In genomic region chr7:111658579-111658978, GRCm38 (mm10) we compare ENCODE assay signal across 21 mouse cellular contexts.
DNase-seq lines count a peak whose midpoint lies in the region; ATAC-seq and TF ChIP-seq lines count a peak whose summit lies in the region.
"Had no signal": no experiment of that assay in that cellular context is flagged by ENCODE, and none has a peak within 500 bp of the region (broad histone marks: within the 10 kb centered on the region; RNA-seq: fewer than 3 reads in every experiment).

No protein-coding gene starts in this region.

- ATAC-seq in forebrain, postnatal 0 days = peak; percentile 59; the same call in 1 of the 2 replicates
- ATAC-seq in forebrain, embryonic 15.5 days (replicated peaks) = no peak
- 0 out of 2 replicates have a peak, but pooled peaks have one; percentile 34 for ATAC-seq in limb, embryonic 14.5 days (ENCODE audit: low FRiP score, low read depth)
- ATAC-seq in stomach, postnatal 0 days (ENCODE audit: low FRiP score, low TSS enrichment) = no peak
- ATAC-seq: forebrain, embryonic 14.5 days; hindbrain, postnatal 0 days had no signal

- no peak for TF ChIP-seq CTCF in forebrain, postnatal 0 days (IDR thresholded peaks at IDR 0.05; ENCODE audit: low read depth)
- TF ChIP-seq CTCF in brain, embryonic 14.5 days (IDR thresholded peaks at IDR 0.05; ENCODE audit: borderline replicate concordance, extremely low read depth, insufficient read depth, insufficient read length) = no peak
- TF ChIP-seq CTCF in stomach, postnatal 0 days (IDR thresholded peaks at IDR 0.05; ENCODE audit: low read depth) = no peak

- no peak overlapping the region for H3K4me3 ChIP-seq in forebrain, postnatal 0 days (ENCODE audit: low read depth, low read length)
- H3K4me3 ChIP-seq in forebrain, embryonic 15.5 days = no peak overlapping the region
- H3K4me3 ChIP-seq in limb, embryonic 14.5 days (replicated peaks; ENCODE audit: low read length) = no peak overlapping the region
- no peak overlapping the region for H3K4me3 ChIP-seq in limb, embryonic 10.5 days
- H3K4me3 ChIP-seq in stomach, postnatal 0 days (ENCODE audit: low read depth, low read length) = no peak overlapping the region
- H3K4me3 ChIP-seq: embryonic facial prominence, embryonic 12.5 days; forebrain, embryonic 10.5 days; heart, embryonic 13.5 days; hindbrain, embryonic 13.5 days had no signal

- H3K27ac ChIP-seq in forebrain, postnatal 0 days (ENCODE audit: low read depth, low read length) = no peak overlapping the region
- H3K27ac ChIP-seq in forebrain, embryonic 15.5 days (replicated peaks) = no peak overlapping the region
- H3K27ac ChIP-seq in limb, embryonic 14.5 days (replicated peaks; ENCODE audit: low read depth, low read length) = no peak overlapping the region
- no peak overlapping the region for H3K27ac ChIP-seq in limb, embryonic 10.5 days
- no peak overlapping the region for H3K27ac ChIP-seq in stomach, postnatal 0 days (replicated peaks)
- H3K27ac ChIP-seq: embryonic facial prominence, embryonic 12.5 days; forebrain, embryonic 10.5 days; heart, embryonic 13.5 days; hindbrain, embryonic 13.5 days; hindbrain, postnatal 0 days had no signal

- H3K4me1 ChIP-seq in forebrain, postnatal 0 days (ENCODE audit: insufficient read depth) = peaks cover 2% of the 10 kb centered on the region; the same call in 1 of the 2 replicates
- no peaks in the 10 kb centered on the region for H3K4me1 ChIP-seq in forebrain, embryonic 15.5 days
- peaks cover 9% of the 10 kb centered on the region for H3K4me1 ChIP-seq in limb, embryonic 14.5 days (ENCODE audit: control insufficient read depth, insufficient read depth, low read length)
- peaks cover 6% of the 10 kb centered on the region; the same call in 1 of the 2 replicates for H3K4me1 ChIP-seq in limb, embryonic 10.5 days
- H3K4me1 ChIP-seq in stomach, postnatal 0 days (replicated peaks; ENCODE audit: control insufficient read depth, insufficient read depth) = peaks cover 7% of the 10 kb centered on the region
- H3K4me1 ChIP-seq: forebrain, embryonic 10.5 days had no signal

- H3K36me3 ChIP-seq in forebrain, postnatal 0 days (ENCODE audit: insufficient read depth) = no peaks in the 10 kb centered on the region
- no peaks in the 10 kb centered on the region for H3K36me3 ChIP-seq in forebrain, embryonic 15.5 days
- H3K36me3 ChIP-seq in limb, embryonic 14.5 days (ENCODE audit: control insufficient read depth, insufficient read depth, low read length) = no peaks in the 10 kb centered on the region
- H3K36me3 ChIP-seq in limb, embryonic 10.5 days = no peaks in the 10 kb centered on the region
- no peaks in the 10 kb centered on the region for H3K36me3 ChIP-seq in stomach, postnatal 0 days (ENCODE audit: control insufficient read depth, insufficient read depth, low read length)
- H3K36me3 ChIP-seq: embryonic facial prominence, embryonic 12.5 days; forebrain, embryonic 10.5 days; heart, embryonic 13.5 days; hindbrain, embryonic 13.5 days had no signal

- H3K9ac ChIP-seq in forebrain, postnatal 0 days = no peak overlapping the region
- H3K9ac ChIP-seq in forebrain, embryonic 15.5 days (replicated peaks) = no peak overlapping the region
- no peak overlapping the region for H3K9ac ChIP-seq in limb, embryonic 14.5 days (ENCODE audit: low read depth, low read length, severe bottlenecking)
- no peak overlapping the region for H3K9ac ChIP-seq in stomach, postnatal 0 days (ENCODE audit: low read length)
- H3K9ac ChIP-seq: embryonic facial prominence, embryonic 12.5 days; heart, embryonic 13.5 days; hindbrain, embryonic 13.5 days had no signal

- TF ChIP-seq POLR2A in limb, embryonic 14.5 days (IDR thresholded peaks at IDR 0.05; ENCODE audit: borderline replicate concordance, extremely low read depth, insufficient read depth, insufficient read length) = no peak
- TF ChIP-seq POLR2A in brain, embryonic 14.5 days (IDR thresholded peaks at IDR 0.05; ENCODE audit: borderline replicate concordance, extremely low read depth, insufficient read depth, insufficient read length, poor library complexity, severe bottlenecking) = no peak

- no peaks in the 10 kb centered on the region for H3K9me3 ChIP-seq in forebrain, postnatal 0 days (ENCODE audit: low read length)
- no peaks in the 10 kb centered on the region for H3K9me3 ChIP-seq in forebrain, embryonic 15.5 days
- no peaks in the 10 kb centered on the region for H3K9me3 ChIP-seq in limb, embryonic 14.5 days (ENCODE audit: control insufficient read depth, low read length)
- no peaks in the 10 kb centered on the region for H3K9me3 ChIP-seq in limb, embryonic 10.5 days (replicated peaks)
- no peaks in the 10 kb centered on the region for H3K9me3 ChIP-seq in stomach, postnatal 0 days (ENCODE audit: control insufficient read depth, low read length)
- H3K9me3 ChIP-seq: embryonic facial prominence, embryonic 12.5 days; forebrain, embryonic 10.5 days; heart, embryonic 13.5 days; hindbrain, embryonic 13.5 days had no signal

- H3K27me3 ChIP-seq in forebrain, postnatal 0 days (ENCODE audit: insufficient read depth, low read length) = no peaks in the 10 kb centered on the region
- H3K27me3 ChIP-seq in forebrain, embryonic 15.5 days = no peaks in the 10 kb centered on the region
- H3K27me3 ChIP-seq in limb, embryonic 14.5 days (ENCODE audit: control insufficient read depth, insufficient read depth, low read length) = no peaks in the 10 kb centered on the region
- H3K27me3 ChIP-seq in limb, embryonic 10.5 days (ENCODE audit: low read depth, poor library complexity, severe bottlenecking) = no peaks in the 10 kb centered on the region
- H3K27me3 ChIP-seq in stomach, postnatal 0 days (ENCODE audit: control insufficient read depth, insufficient read depth, low read length) = no peaks in the 10 kb centered on the region
- H3K27me3 ChIP-seq: embryonic facial prominence, embryonic 12.5 days; heart, embryonic 13.5 days; hindbrain, embryonic 13.5 days had no signal

- no peak overlapping the region for H3K4me2 ChIP-seq in forebrain, postnatal 0 days (ENCODE audit: low read depth)
- H3K4me2 ChIP-seq in forebrain, embryonic 15.5 days (replicated peaks) = no peak overlapping the region
- H3K4me2 ChIP-seq in limb, embryonic 14.5 days (replicated peaks; ENCODE audit: low read depth, low read length, severe bottlenecking) = no peak overlapping the region
- H3K4me2 ChIP-seq in stomach, postnatal 0 days (replicated peaks; ENCODE audit: low read depth) = no peak overlapping the region
- H3K4me2 ChIP-seq: embryonic facial prominence, embryonic 12.5 days; heart, embryonic 13.5 days; hindbrain, embryonic 13.5 days had no signal

- no peak for DNase-seq in forebrain, postnatal 0 days
- no peak for DNase-seq in limb, embryonic 14.5 days (ENCODE audit: low spot score)
- no peak for DNase-seq in limb, embryonic 10.5 days (ENCODE audit: low spot score)
- peak; percentile 17 for DNase-seq in brain, embryonic 14.5 days (ENCODE audit: low read depth)
- DNase-seq in stomach, postnatal 0 days (ENCODE audit: low spot score) = no peak
- DNase-seq in cerebellum, postnatal 4 days (ENCODE audit: low spot score in 2 of 2) = no peak
- DNase-seq in urinary bladder, postnatal 25 days (ENCODE audit: low spot score) = no peak
- DNase-seq: adrenal gland, postnatal 14 days; cerebellum, adult 18-20 months; cerebellum, adult 9-11 months; embryo, embryonic 11 days; gastrocnemius, postnatal 25 days; heart, postnatal 4 days; kidney, adult 18-20 months had no signal

- TF ChIP-seq EP300 in stomach, postnatal 0 days (optimal IDR thresholded peaks at IDR 0.05) = no peak

- WGBS in forebrain, postnatal 0 days = 57% methylated on average over 4 of the region's 4 CpGs
- 70% methylated on average over 4 of the region's 4 CpGs for WGBS in forebrain, embryonic 15.5 days
- 73% methylated on average over 4 of the region's 4 CpGs for WGBS in limb, embryonic 14.5 days
- 84% methylated on average over 4 of the region's 4 CpGs for WGBS in limb, embryonic 10.5 days
- 57% methylated on average over 4 of the region's 4 CpGs for WGBS in stomach, postnatal 0 days

Comparison
In these comparisons a context has a peak if more than half of its experiments do, and no peak if none do; other contexts are left out.
1. ATAC-seq: peak in forebrain, postnatal 0 days (single experiment) and limb, embryonic 14.5 days (single experiment); none in forebrain, embryonic 15.5 days (single experiment) and stomach, postnatal 0 days (single experiment).